Mouse (Mus musculus): ENCODE measurements around the gene Adgrg6.

GRCm38 (mm10) chr10:14544941-14545717 is at the start of gene Adgrg6:
- no peak for TF ChIP-seq CTCF (IDR thresholded peaks at IDR 0.05; ENCODE audit: insufficient read depth, low read depth, low read length)
- TF ChIP-seq POLR2A (IDR thresholded peaks at IDR 0.05; ENCODE audit: insufficient read depth, low read depth, low read length): no peak

Data from olfactory bulb, adult 2 months (tissue).